Mouse (Mus musculus) adrenal gland, postnatal 10 days (tissue): ENCODE results near the gene Emc3. TPM values are rescaled to one million over a fixed set of nuclear protein-coding genes. Genes with fewer than 3 reads are reported as not detected.

Experiments
- microRNA-seq: library from miRNA; unstranded; fragments of <30 nt; microRNA quantifications from one replicate; pipeline ENCODE4 v1.2.0, GENCODE M21; 2021
- total RNA-seq, 2 experiments: library from RNA; stranded (reverse); gene quantifications; 2 replicates each; pipeline ENCODE4 v1.2.3; 2021

The Emc3 gene
- total RNA-seq, 2 experiments from 2014 or later: 76.9 to 81.2 TPM

Small RNAs within 50 kb of the gene (microRNA-seq; reads per million reads assigned to microRNA genes)
- not detected for gene Gm23365

Other genes starting within 250 kb of the Emc3 start
- gene Cpne9, start 249.3 kb downstream of the Emc3 start, total RNA-seq: 1 to 10 TPM in 1 of 2 experiments, under 1 TPM in 1; 0.90 to 1.2 TPM
- 10 to 100 TPM; 32.6 to 37.2 TPM for gene Brpf1, start 224.5 kb downstream of the Emc3 start, total RNA-seq
- gene Ogg1, start 204.7 kb downstream of the Emc3 start, total RNA-seq: 10 to 100 TPM; 11.9 to 12.0 TPM
- 10 to 100 TPM; 47.1 to 50.3 TPM for gene Camk1, start 187.7 kb downstream of the Emc3 start, total RNA-seq
- 10 to 100 TPM; 30.5 to 37.1 TPM for gene Tada3, start 153.8 kb downstream of the Emc3 start, total RNA-seq
- gene Arpc4, start 153.5 kb downstream of the Emc3 start, total RNA-seq: 100 to 1,000 TPM; 181 to 183 TPM
- gene Ttll3, start 142.4 kb downstream of the Emc3 start, total RNA-seq: 1 to 10 TPM; 1.8 to 4.3 TPM
- gene Rpusd3, start 112.3 kb downstream of the Emc3 start, total RNA-seq: 10 to 100 TPM; 16.4 to 24.4 TPM
- gene Cidec, start 95.9 kb downstream of the Emc3 start, total RNA-seq: 100 to 1,000 TPM; 397 to 418 TPM
- gene Jagn1, start 89.1 kb downstream of the Emc3 start, total RNA-seq: 10 to 100 TPM; 47.6 to 48.4 TPM
- 1 to 10 TPM; 1.1 to 1.5 TPM for gene Il17re, start 73.2 kb downstream of the Emc3 start, total RNA-seq
- 10 to 100 TPM; 22.6 to 25.0 TPM for gene Il17rc, start 60.2 kb downstream of the Emc3 start, total RNA-seq
- 10 to 100 TPM; 35.8 to 43.1 TPM for gene Creld1, start 48.4 kb downstream of the Emc3 start, total RNA-seq
- under 1 TPM; 0.30 to 0.55 TPM for gene Prrt3, start 29.7 kb downstream of the Emc3 start, total RNA-seq
- 1 to 10 TPM; 5.0 to 7.0 TPM for gene Fancd2, start within 50 bp of the Emc3 start, total RNA-seq
- gene Fancd2os, start 69.1 kb upstream of the Emc3 start, total RNA-seq: not detected
- gene Brk1, start 73.1 kb upstream of the Emc3 start, total RNA-seq: 100 to 1,000 TPM; 139 to 159 TPM
- 10 to 100 TPM; 24.7 to 26.3 TPM for gene Vhl, start 92.3 kb upstream of the Emc3 start, total RNA-seq
- gene Irak2, start 106.8 kb upstream of the Emc3 start, total RNA-seq: 10 to 100 TPM; 15.8 to 23.3 TPM
- gene Tatdn2, start 165.4 kb upstream of the Emc3 start, total RNA-seq: 10 to 100 TPM; 53.5 to 58.7 TPM
- gene Ghrl, start 188.2 kb upstream of the Emc3 start, total RNA-seq: not detected
- gene Sec13, start 209.1 kb upstream of the Emc3 start, total RNA-seq: 100 to 1,000 TPM; 103 to 113 TPM